Mouse (Mus musculus) spleen, adult 2 months (tissue): ENCODE data around the gene Uqcr11. TPM values are rescaled to one million over a fixed set of nuclear protein-coding genes. Genes with fewer than 3 reads are reported as not detected.

Experiments
- DNase-seq, 2 experiments: peaks; one replicate each; pipeline versions ENCODE4 v3.0.0 to v3.0.0-alpha.2; 2012 to 2021; ENCODE audit warnings: low spot score in 2 of 2, low read depth in 1 of 2
- H3K27ac ChIP-seq: fragments of 200-500 bp; 2 replicates; pipeline ENCODE4 v1.5.1; 2012; ENCODE audit warnings: low read length, inconsistent platforms; ENCODE audit not compliant: insufficient read depth
- H3K27me3 ChIP-seq: fragments of 200-500 bp; 2 replicates; pipeline ENCODE4 v1.6.1; 2012; ENCODE audit warnings: mild to moderate bottlenecking, moderate library complexity, low read length, inconsistent platforms; ENCODE audit not compliant: control insufficient read depth, insufficient read depth
- H3K36me3 ChIP-seq: fragments of 200-500 bp; 2 replicates; pipeline ENCODE4 v1.6.1; 2012; ENCODE audit warnings: mild to moderate bottlenecking, low read length, inconsistent platforms; ENCODE audit not compliant: control insufficient read depth, insufficient read depth
- H3K4me1 ChIP-seq: fragments of 200-500 bp; 2 replicates; pipeline ENCODE4 v1.6.1; 2011; ENCODE audit warnings: inconsistent platforms; ENCODE audit not compliant: control insufficient read depth, insufficient read depth, insufficient read length
- H3K4me3 ChIP-seq: fragments of 200-500 bp; 2 replicates; pipeline ENCODE4 v1.5.1; 2011; ENCODE audit warnings: mild to moderate bottlenecking, inconsistent platforms; ENCODE audit not compliant: insufficient read depth, insufficient read length; ENCODE audit errors: extremely low read depth
- CTCF ChIP-seq: fragments of 200-500 bp; IDR thresholded peaks from 2 replicates; pipeline ENCODE4 v1.5.1; 2011; ENCODE audit warnings: mild to moderate bottlenecking, inconsistent platforms; ENCODE audit not compliant: insufficient read depth, insufficient read length, insufficient replicate concordance; ENCODE audit errors: extremely low read depth
- POLR2A ChIP-seq: fragments of 200-500 bp; IDR thresholded peaks from 2 replicates; pipeline ENCODE4 v1.6.1; 2011; ENCODE audit warnings: low read depth, low read length, inconsistent platforms
- WGBS: fragments of 180-500 bp; shearing (Covaris S2); methylation state at CpG from one replicate; pipeline ENCODE4 v1.1.7; 2018; 5-methylcytosine and 5-hydroxymethylcytosine counted together
- polyA plus RNA-seq: library from polyadenylated mRNA; depleted of rRNA; stranded (reverse); fragments of >200 nt; gene quantifications from 2 replicates; pipeline ENCODE4 v1.2.3, GENCODE M21; 2012

Gene Uqcr11
- polyA plus RNA-seq, 1 experiment, result 399 TPM

DNA sequence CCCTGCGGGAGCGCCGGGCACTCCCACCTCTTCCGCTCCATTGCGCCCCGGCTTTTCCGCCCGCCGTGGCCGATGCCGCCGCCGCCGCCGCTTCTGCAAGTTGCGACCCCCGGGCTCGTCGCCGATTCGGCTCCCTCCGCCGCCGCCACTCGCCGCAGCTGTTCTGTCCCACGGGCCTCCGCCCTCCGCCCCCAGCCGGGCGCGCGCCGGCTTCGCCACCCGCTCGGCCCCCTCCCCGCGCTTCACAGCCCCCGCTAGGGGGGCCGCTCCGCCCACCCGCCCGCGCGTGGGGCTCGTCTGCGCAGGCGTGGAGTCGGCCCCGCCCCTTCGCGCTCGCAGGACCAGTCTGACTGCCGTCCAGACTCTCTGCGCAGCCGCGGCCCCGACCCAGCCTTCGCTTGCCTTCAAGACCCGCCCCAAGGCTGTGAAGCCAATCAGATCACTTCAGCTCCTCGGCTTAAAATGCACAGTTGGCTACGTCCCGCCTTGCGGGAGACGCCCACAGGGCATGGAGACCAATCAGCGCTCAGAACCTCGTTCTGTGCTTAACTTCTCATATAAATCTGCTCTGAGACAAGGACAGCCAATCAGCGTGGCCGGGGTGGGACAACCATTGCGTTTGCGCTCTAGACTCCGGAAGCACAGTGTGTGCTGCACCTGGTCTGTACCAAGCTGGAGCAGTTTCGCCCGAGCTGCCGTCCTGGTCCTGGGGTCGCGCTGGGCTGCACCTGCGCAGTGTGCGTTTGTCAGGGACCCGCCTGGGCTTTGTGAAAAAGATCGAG, 7.2 kb downstream of the Uqcr11 start, which contains the start of gene Mbd3:
TSS of gene Mbd3 (minus strand) at position 360 of the 782 bp plus-strand sequence.
- H3K27me3 ChIP-seq, result no peaks in the 10 kb centered on the region
- DNase-seq, result peak; percentile 100
- peak within 1 kb of the TSS; percentile 98 for H3K27ac ChIP-seq
- TF ChIP-seq CTCF, result no peak
- peak; percentile 99 for TF ChIP-seq POLR2A
- H3K4me3 ChIP-seq, result peak within 1 kb of the TSS; percentile 70
- H3K36me3 ChIP-seq, result peaks cover 14% of the 10 kb centered on the region
- peaks cover 19% of the 10 kb centered on the region; the same call in 1 of the 2 replicates for H3K4me1 ChIP-seq
- under 1% methylated on average over 69 of the region's 82 CpGs for WGBS

DNA sequence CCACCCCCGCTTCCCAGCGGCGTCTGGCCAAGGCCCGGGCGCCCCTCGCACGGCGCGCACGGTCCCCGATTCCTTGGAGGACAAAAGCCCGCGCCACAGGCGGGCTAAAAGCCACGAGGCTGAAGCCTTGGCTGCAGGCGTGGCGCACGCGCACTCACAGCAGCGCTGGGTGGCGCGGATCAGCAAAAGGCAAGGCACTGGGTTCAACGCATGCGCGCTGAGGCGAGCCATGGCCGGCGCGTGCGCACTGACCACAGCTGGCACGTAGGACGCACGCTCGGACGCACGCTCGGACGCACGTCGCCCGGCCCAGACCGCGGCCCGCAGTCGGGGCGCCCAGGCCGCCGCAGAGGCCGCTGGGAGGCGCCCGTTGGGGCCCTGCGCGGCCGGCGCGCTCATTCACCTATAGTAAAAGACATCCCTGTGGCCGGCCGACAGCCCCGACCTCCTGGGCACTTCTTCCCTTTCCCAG, 7.9 kb downstream of the Uqcr11 start:
- TF ChIP-seq POLR2A, result peak; percentile 8
- TF ChIP-seq CTCF, result peak; percentile 1; the same call in 1 of the 2 replicates
- peaks cover 19% of the 10 kb centered on the region; the same call in 1 of the 2 replicates for H3K4me1 ChIP-seq
- 1% methylated on average over 51 of the region's 59 CpGs for WGBS
- peaks cover 20% of the 10 kb centered on the region for H3K36me3 ChIP-seq
- peak; percentile 94 to 97 for DNase-seq
- H3K4me3 ChIP-seq, result peak overlapping the region; percentile 70
- no peaks in the 10 kb centered on the region for H3K27me3 ChIP-seq
- peak overlapping the region; percentile 98 for H3K27ac ChIP-seq

DNA sequence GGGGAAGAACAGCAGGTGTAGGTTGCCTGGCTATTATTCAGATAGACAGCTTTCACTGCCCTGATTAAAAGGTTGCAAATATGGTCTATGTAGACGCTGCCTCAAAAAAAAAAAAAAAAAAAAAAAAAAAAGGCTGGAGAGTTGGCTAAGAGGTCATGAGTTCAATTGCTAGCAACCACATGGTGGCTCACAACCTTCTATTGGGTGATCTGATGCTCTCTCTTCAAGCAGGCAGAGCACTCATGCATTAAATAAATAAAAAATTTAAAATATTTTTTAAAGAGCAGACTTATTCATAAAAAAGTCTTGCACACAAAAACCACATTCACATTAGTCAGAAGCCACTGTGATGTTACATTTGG, 8.5 kb downstream of the Uqcr11 start:
- Histone ChIP-seq H3K27ac (peak overlapping the region; percentile 69; the same call in 1 of the 2 replicates), H3K36me3 (peaks cover 24% of the 10 kb centered on the region), H3K4me1 (peaks cover 19% of the 10 kb centered on the region; the same call in 1 of the 2 replicates), H3K4me3 (peak overlapping the region; percentile 57), H3K27me3 (no peaks in the 10 kb centered on the region)
- DNase-seq, result no peak
- TF ChIP-seq POLR2A, result no peak
- no peak for TF ChIP-seq CTCF
- WGBS, result 0% methylated on average over 1 of the region's 1 CpGs

DNA sequence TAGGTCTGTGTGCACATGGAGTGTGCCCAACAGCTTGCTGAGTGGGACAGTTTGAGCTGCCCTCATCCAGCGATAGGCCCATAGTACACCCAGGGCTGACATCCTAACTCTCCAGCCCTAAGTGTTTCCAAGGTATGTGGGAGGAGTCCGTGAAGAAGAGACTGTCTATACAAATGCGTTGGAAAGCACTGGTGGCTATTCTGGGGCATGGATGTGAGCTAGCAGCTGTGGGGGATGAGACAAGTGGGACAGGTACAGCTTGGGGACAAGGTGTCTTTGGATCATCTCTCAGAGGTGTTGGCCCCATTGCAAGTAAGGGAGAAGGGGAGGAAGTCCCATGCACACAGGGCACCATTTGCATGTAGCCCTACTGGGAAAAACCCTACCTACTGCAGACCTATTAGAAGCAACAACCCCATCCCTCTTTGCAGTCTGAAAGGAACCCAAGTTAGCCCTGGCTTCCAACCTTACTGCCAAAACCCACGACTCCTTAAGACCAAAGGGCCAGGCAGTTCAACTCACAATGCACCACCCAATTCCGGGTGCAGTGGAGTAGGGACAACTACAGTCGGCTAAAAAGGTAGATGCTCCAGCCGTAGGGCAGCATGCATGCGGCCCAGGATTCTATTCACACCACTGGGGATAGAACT, 9.0 kb downstream of the Uqcr11 start:
- no peak for DNase-seq

DNA sequence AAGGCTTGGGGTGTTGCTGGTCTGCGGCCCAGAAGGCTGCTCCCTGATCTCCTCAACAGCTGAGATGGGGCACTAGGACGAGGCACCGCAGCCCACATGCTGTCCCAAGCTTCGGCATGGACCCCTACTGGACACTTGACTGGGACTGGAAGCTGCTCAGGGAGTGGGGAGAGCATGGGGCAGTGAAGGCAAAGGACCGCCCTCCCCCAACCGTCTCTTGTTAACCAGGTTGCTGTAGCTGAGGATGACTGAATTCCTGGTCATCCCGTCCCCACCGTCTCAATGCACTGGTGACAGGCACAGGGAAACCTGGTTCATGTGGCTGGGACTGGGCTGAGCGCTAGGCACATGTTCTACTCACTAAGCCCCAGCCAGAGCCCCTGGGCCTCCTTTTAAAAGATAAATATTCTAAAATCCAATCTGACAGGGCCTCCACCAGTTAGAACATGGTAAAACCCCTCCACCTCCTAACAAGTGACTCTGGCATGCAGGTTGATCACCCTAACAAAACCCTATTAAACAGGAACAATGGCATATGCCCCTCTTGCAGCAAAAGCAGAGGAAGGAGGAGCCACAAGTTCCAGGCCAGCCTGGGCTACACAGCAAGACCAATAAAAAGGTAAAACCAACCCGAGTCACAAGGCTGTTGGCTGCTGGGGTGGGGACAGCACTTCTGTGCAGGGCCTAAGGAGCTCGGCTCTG, 9.7 kb downstream of the Uqcr11 start:
- Histone ChIP-seq H3K4me1 (peaks cover 19% of the 10 kb centered on the region; the same call in 1 of the 2 replicates), H3K4me3 (no peak overlapping the region), H3K36me3 (peaks cover 30% of the 10 kb centered on the region), H3K27ac (no peak overlapping the region), H3K27me3 (no peaks in the 10 kb centered on the region)
- TF ChIP-seq POLR2A (no peak), CTCF (no peak)
- no peak for DNase-seq
- 88% methylated on average over 11 of the region's 11 CpGs for WGBS

More for the DNA sequence above, 9.0 kb downstream of the Uqcr11 start:
- peak overlapping the region; percentile 4; the same call in 1 of the 2 replicates for H3K4me3 ChIP-seq
- WGBS, result 52% methylated on average over 8 of the region's 8 CpGs
- peaks cover 19% of the 10 kb centered on the region; the same call in 1 of the 2 replicates for H3K4me1 ChIP-seq
- peaks cover 26% of the 10 kb centered on the region for H3K36me3 ChIP-seq
- H3K27ac ChIP-seq, result no peak overlapping the region
- TF ChIP-seq POLR2A (no peak), CTCF (no peak)
- no peaks in the 10 kb centered on the region for H3K27me3 ChIP-seq

DNA sequence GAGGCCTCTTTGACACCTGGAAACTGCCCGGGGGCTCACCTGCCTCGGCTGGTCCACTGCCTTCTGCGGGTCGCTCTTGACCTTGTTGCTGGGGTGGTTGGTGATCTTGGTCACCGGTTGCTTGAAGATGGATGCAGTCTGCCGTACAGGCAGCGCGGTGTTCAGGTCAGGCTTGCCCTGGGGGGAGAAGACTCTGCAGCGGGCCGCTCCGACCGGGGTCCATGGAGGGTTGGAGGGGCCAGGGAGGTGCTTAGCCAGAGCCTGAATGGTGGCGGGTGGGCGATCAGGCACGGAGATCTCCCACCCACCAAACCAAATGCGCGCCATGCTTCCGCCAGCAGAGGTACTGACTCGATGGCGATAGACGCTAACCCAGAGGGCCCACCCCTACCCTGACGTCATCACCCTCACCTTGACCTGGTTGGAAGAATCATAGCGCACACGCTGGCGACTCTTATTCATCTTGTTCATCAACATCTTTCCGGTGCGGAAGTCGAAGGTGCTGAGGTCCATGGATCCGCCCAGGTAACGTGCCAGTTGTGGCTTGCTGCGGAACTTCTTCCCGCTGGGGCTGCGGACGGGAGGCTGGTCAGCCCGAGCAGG, 11.5 kb downstream of the Uqcr11 start:
- TF ChIP-seq CTCF (no peak), POLR2A (no peak)
- H3K36me3 ChIP-seq, result peaks cover 30% of the 10 kb centered on the region
- no peak for DNase-seq
- 96% methylated on average over 35 of the region's 35 CpGs for WGBS
- H3K27me3 ChIP-seq, result no peaks in the 10 kb centered on the region
- H3K27ac ChIP-seq, result no peak overlapping the region
- no peak overlapping the region for H3K4me3 ChIP-seq
- peaks cover 13% of the 10 kb centered on the region; the same call in 1 of the 2 replicates for H3K4me1 ChIP-seq
